Mouse (Mus musculus): ENCODE results near the gene Camta1.

Gene Camta1

GRCm38 (mm10) chr4:151511092-151511491 lies 350.6 kb downstream of the Camta1 start:
- no peak for DNase-seq

GRCm38 (mm10) chr4:151510417-151510816 lies 351.3 kb downstream of the Camta1 start:
- DNase-seq: no peak

- no peak for DNase-seq
Measured at GRCm38 (mm10) chr4:151506701-151507100, 355.0 kb downstream of the Camta1 start.

GRCm38 (mm10) chr4:151498481-151499276 lies 363.0 kb downstream of the Camta1 start:
- DNase-seq: no peak

- DNase-seq: peak; percentile 94
Measured at GRCm38 (mm10) chr4:151496581-151496980, 365.1 kb downstream of the Camta1 start.

GRCm38 (mm10) chr4:151495276-151495882 lies 366.3 kb downstream of the Camta1 start:
- DNase-seq: no peak

- DNase-seq: no peak
Measured at GRCm38 (mm10) chr4:151492786-151493185, 368.9 kb downstream of the Camta1 start.

- DNase-seq: no peak
Measured at GRCm38 (mm10) chr4:151483977-151484313, 377.7 kb downstream of the Camta1 start.

GRCm38 (mm10) chr4:151483299-151483976 lies 378.2 kb downstream of the Camta1 start:
- no peak for DNase-seq

GRCm38 (mm10) chr4:151480928-151481327 lies 380.7 kb downstream of the Camta1 start:
- DNase-seq: no peak

- no peak for DNase-seq
Measured at GRCm38 (mm10) chr4:151477950-151478349, 383.7 kb downstream of the Camta1 start.

- DNase-seq: no peak
Measured at GRCm38 (mm10) chr4:151474895-151475470, 386.7 kb downstream of the Camta1 start.

- DNase-seq: no peak
Measured at GRCm38 (mm10) chr4:151471886-151472285, 389.8 kb downstream of the Camta1 start.

GRCm38 (mm10) chr4:151468381-151468780 lies 393.3 kb downstream of the Camta1 start:
- no peak for DNase-seq

GRCm38 (mm10) chr4:151458686-151459085 lies 403.0 kb downstream of the Camta1 start:
- no peak for DNase-seq

- peak; percentile 92 for DNase-seq
Measured at GRCm38 (mm10) chr4:151454611-151455010, 407.1 kb downstream of the Camta1 start.

GRCm38 (mm10) chr4:151454065-151454464 lies 407.6 kb downstream of the Camta1 start:
- DNase-seq: no peak

- no peak for DNase-seq
Measured at GRCm38 (mm10) chr4:151451885-151452284, 409.8 kb downstream of the Camta1 start.

- no peak for DNase-seq
Measured at GRCm38 (mm10) chr4:151449981-151450380, 411.7 kb downstream of the Camta1 start.

- DNase-seq: no peak
Measured at GRCm38 (mm10) chr4:151448341-151448740, 413.3 kb downstream of the Camta1 start.

- no peak for DNase-seq
Measured at GRCm38 (mm10) chr4:151444665-151445064, 417.0 kb downstream of the Camta1 start.

- no peak for DNase-seq
Measured at GRCm38 (mm10) chr4:151438561-151438960, 423.1 kb downstream of the Camta1 start.

GRCm38 (mm10) chr4:151437859-151438258 lies 423.8 kb downstream of the Camta1 start:
- DNase-seq: peak; percentile 92

- no peak for DNase-seq
Measured at GRCm38 (mm10) chr4:151425133-151425532, 436.5 kb downstream of the Camta1 start.
